Mouse (Mus musculus) adipose tissue, adult 10 weeks (tissue): ENCODE data around the gene Olfm3. TPM values are rescaled to one million over a fixed set of nuclear protein-coding genes. Genes with fewer than 3 reads are reported as not detected.

Experiments used
- polyA plus RNA-seq: library from polyadenylated mRNA; stranded (reverse); fragments of 350-450 nt; fragmentation: Illumina TruSeq; extraction: RNeasy Lipid Tissue Mini Kit (QIAGEN cat#74804); gene quantifications from one replicate; pipeline ENCODE4 v1.2.3, GENCODE M21; 2014; ENCODE audit warnings: low read depth, low replicate concordance

Gene Olfm3
- polyA plus RNA-seq = 0.19 TPM

DNA sequence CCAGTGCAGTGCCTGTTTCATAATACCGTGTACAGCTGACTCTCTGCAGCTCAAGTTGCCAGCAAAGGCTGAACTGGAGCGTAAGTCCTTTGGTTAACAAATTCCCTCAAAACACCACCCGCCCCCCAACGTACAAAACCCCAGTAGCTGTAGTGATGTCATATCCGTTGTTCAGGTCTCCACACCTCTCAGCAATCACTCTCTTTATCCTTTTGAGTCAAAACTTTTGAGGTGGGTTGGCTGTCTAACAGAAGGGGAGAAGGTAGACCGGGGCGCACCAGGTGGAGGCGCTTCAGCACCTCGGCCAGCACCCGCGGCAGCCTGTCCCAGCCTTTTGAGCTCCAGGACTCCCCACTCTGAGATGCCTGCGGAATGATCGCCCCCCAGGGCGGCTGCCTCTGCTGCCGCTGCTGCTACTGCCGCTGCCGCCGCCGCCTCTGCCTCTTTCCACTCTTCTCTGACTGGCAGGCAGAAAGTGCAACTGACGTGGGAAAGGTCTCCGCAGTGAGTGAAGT is at the start of gene Olfm3:
Gene Olfm3 (plus strand): TSS at position 155 of the 515 bp plus-strand sequence.

